ENCODE assay signal across 22 mouse cellular contexts in genomic region chr5:44105192-44105591, GRCm38 (mm10). TPM values are rescaled to one million over a fixed set of nuclear protein-coding genes. Genes with fewer than 3 reads are reported as not detected.
DNase-seq lines count a peak whose midpoint lies in the region; ATAC-seq and TF ChIP-seq lines count a peak whose summit lies in the region.
"Had no signal": no experiment of that assay in that cellular context is flagged by ENCODE, and none has a peak within 500 bp of the region (broad histone marks: within the 10 kb centered on the region; RNA-seq: fewer than 3 reads in every experiment).

No protein-coding gene starts in this region.

- H3K9ac ChIP-seq in liver, adult 2 months (ENCODE audit: low read depth, low read length): no peak overlapping the region
- no peak overlapping the region for H3K9ac ChIP-seq in liver, embryonic 12.5 days
- 0 out of 2 replicates have a peak overlapping the region, but pooled peaks have one; percentile 11 for H3K9ac ChIP-seq in intestine, postnatal 0 days (ENCODE audit: low read depth, low read length)
- H3K9ac ChIP-seq in kidney, embryonic 16.5 days (replicated peaks; ENCODE audit: low read length): no peak overlapping the region
- H3K9ac ChIP-seq in limb, embryonic 13.5 days: no peak overlapping the region
- H3K9ac ChIP-seq: embryonic facial prominence, embryonic 12.5 days; forebrain, postnatal 0 days; heart, embryonic 15.5 days; hindbrain, embryonic 13.5 days; liver, embryonic 14.5 days; neural tube, embryonic 12.5 days had no signal

- ATAC-seq in liver, embryonic 12.5 days: no peak
- peak; percentile 60 for ATAC-seq in intestine, postnatal 0 days
- no peak for ATAC-seq in kidney, embryonic 16.5 days (ENCODE audit: low FRiP score, low TSS enrichment)
- no peak for ATAC-seq in limb, embryonic 13.5 days (ENCODE audit: low FRiP score, low read depth)
- ATAC-seq: forebrain, postnatal 0 days had no signal

- H3K27me3 ChIP-seq in liver, adult 2 months (ENCODE audit: control insufficient read depth, insufficient read depth, low read length): peaks cover 16% of the 10 kb centered on the region
- peaks cover 36% of the 10 kb centered on the region for H3K27me3 ChIP-seq in liver, embryonic 12.5 days (replicated peaks)
- H3K27me3 ChIP-seq in intestine, postnatal 0 days (replicated peaks; ENCODE audit: control insufficient read depth, insufficient read depth, low read length): no peaks in the 10 kb centered on the region
- H3K27me3 ChIP-seq in kidney, embryonic 16.5 days (ENCODE audit: insufficient read depth, low read length): no peaks in the 10 kb centered on the region
- no peaks in the 10 kb centered on the region for H3K27me3 ChIP-seq in limb, embryonic 13.5 days
- H3K27me3 ChIP-seq: embryonic facial prominence, embryonic 12.5 days; hindbrain, embryonic 13.5 days; neural tube, embryonic 12.5 days had no signal

- H3K4me1 ChIP-seq in liver, adult 2 months (ENCODE audit: control insufficient read depth, insufficient read depth, low read length): peaks cover 18% of the 10 kb centered on the region
- H3K4me1 ChIP-seq in liver, embryonic 12.5 days: no peaks in the 10 kb centered on the region
- no peaks in the 10 kb centered on the region for H3K4me1 ChIP-seq in intestine, postnatal 0 days (replicated peaks; ENCODE audit: control insufficient read depth, insufficient read depth, low read length)
- H3K4me1 ChIP-seq in kidney, embryonic 16.5 days (ENCODE audit: insufficient read depth, low read length): peaks cover 16% of the 10 kb centered on the region; the same call in 1 of the 2 replicates
- peaks cover 23% of the 10 kb centered on the region for H3K4me1 ChIP-seq in limb, embryonic 13.5 days
- H3K4me1 ChIP-seq: embryonic facial prominence, embryonic 12.5 days had no signal

- H3K9me3 ChIP-seq in liver, embryonic 12.5 days (replicated peaks): no peaks in the 10 kb centered on the region
- H3K9me3 ChIP-seq in intestine, postnatal 0 days (ENCODE audit: control insufficient read depth): no peaks in the 10 kb centered on the region
- H3K9me3 ChIP-seq in kidney, embryonic 16.5 days (ENCODE audit: low read length): 0 out of 2 replicates have a peak, but pooled peaks cover 4% of the 10 kb centered on the region
- 0 out of 2 replicates have a peak, but pooled peaks cover 4% of the 10 kb centered on the region for H3K9me3 ChIP-seq in limb, embryonic 13.5 days
- H3K9me3 ChIP-seq: heart, embryonic 15.5 days had no signal

- intact Hi-C loops in gastrocnemius, postnatal 36 days (cut with DNase I): no loop called here

- peak; percentile 88 for DNase-seq in liver, adult 2 months (ENCODE audit: extremely low read depth, low read depth, low spot score)
- DNase-seq in ovary, postnatal 14 days (ENCODE audit: low spot score): no peak
- no peak for DNase-seq in adrenal gland, postnatal 36 days
- no peak for DNase-seq in gastrocnemius, postnatal 36 days
- DNase-seq: adrenal gland, postnatal 10 days; cerebellum, adult 18-20 months; forebrain, postnatal 0 days; gastrocnemius, adult 2 months; heart, adult 18-20 months; layer of hippocampus, postnatal 36 days; lung, postnatal 10 days; thymus, adult 18-20 months had no signal

- H3K27ac ChIP-seq in liver, adult 2 months (replicated peaks; ENCODE audit: insufficient read depth, low read depth, low read length): no peak overlapping the region
- H3K27ac ChIP-seq in liver, embryonic 12.5 days: no peak overlapping the region
- no peak overlapping the region for H3K27ac ChIP-seq in intestine, postnatal 0 days (ENCODE audit: low read depth, low read length)
- peak overlapping the region; percentile 22; the same call in 1 of the 2 replicates for H3K27ac ChIP-seq in kidney, embryonic 16.5 days (ENCODE audit: low read length)
- no peak overlapping the region; the same call in 1 of the 2 replicates for H3K27ac ChIP-seq in limb, embryonic 13.5 days
- H3K27ac ChIP-seq: embryonic facial prominence, embryonic 12.5 days; gastrocnemius, adult 2 months; heart, embryonic 15.5 days; hindbrain, embryonic 13.5 days; liver, embryonic 14.5 days; neural tube, embryonic 12.5 days had no signal

- no peak for TF ChIP-seq CTCF in liver, adult 2 months (IDR thresholded peaks at IDR 0.05; ENCODE audit: low read depth, low read length)
- no peak for TF ChIP-seq CTCF in intestine, postnatal 0 days (IDR thresholded peaks at IDR 0.05; ENCODE audit: low read depth)

- no peak for TF ChIP-seq POLR2A in liver, adult 2 months (IDR thresholded peaks at IDR 0.05; ENCODE audit: extremely low read depth, insufficient read depth, low read length)

- whole genome bisulfite sequencing in liver, adult 2 months: 8% methylated on average over 4 of the region's 4 CpGs
- WGBS in liver, embryonic 12.5 days (ENCODE audit: insufficient replicate concordance): 59% methylated on average over 4 of the region's 4 CpGs
- 16% methylated on average over 4 of the region's 4 CpGs for WGBS in intestine, postnatal 0 days
- WGBS in kidney, embryonic 16.5 days: 35% methylated on average over 4 of the region's 4 CpGs
- 12% methylated on average over 4 of the region's 4 CpGs for WGBS in limb, embryonic 13.5 days

- H3K4me2 ChIP-seq in liver, embryonic 12.5 days: no peak overlapping the region
- H3K4me2 ChIP-seq in intestine, postnatal 0 days (replicated peaks; ENCODE audit: low read depth): no peak overlapping the region
- no peak overlapping the region for H3K4me2 ChIP-seq in kidney, embryonic 16.5 days (replicated peaks; ENCODE audit: low read depth, low read length)
- H3K4me2 ChIP-seq in limb, embryonic 13.5 days (replicated peaks): peak overlapping the region; percentile 38
- H3K4me2 ChIP-seq: embryonic facial prominence, embryonic 12.5 days; heart, embryonic 15.5 days; hindbrain, embryonic 13.5 days; neural tube, embryonic 12.5 days had no signal

- H3K4me3 ChIP-seq in liver, adult 2 months (ENCODE audit: insufficient read depth, low read depth, low read length): no peak overlapping the region
- no peak overlapping the region for H3K4me3 ChIP-seq in liver, embryonic 12.5 days
- H3K4me3 ChIP-seq in intestine, postnatal 0 days (ENCODE audit: low read depth, low read length): no peak overlapping the region
- no peak overlapping the region for H3K4me3 ChIP-seq in kidney, embryonic 16.5 days (ENCODE audit: low read length)
- H3K4me3 ChIP-seq in limb, embryonic 13.5 days: no peak overlapping the region
- H3K4me3 ChIP-seq: embryonic facial prominence, embryonic 12.5 days; gastrocnemius, adult 2 months; heart, embryonic 15.5 days; hindbrain, embryonic 13.5 days; neural tube, embryonic 12.5 days had no signal

- H3K79me2 ChIP-seq in liver, adult 2 months (ENCODE audit: control insufficient read depth, insufficient read depth, low read length): no peaks in the 10 kb centered on the region

- H3K36me3 ChIP-seq in liver, adult 2 months (ENCODE audit: control insufficient read depth, insufficient read depth, low read length): no peaks in the 10 kb centered on the region
- H3K36me3 ChIP-seq in liver, embryonic 12.5 days: no peaks in the 10 kb centered on the region
- H3K36me3 ChIP-seq in intestine, postnatal 0 days (ENCODE audit: control insufficient read depth, insufficient read depth): no peaks in the 10 kb centered on the region
- H3K36me3 ChIP-seq in kidney, embryonic 16.5 days (ENCODE audit: insufficient read depth, low read length): no peaks in the 10 kb centered on the region
- H3K36me3 ChIP-seq in limb, embryonic 13.5 days: no peaks in the 10 kb centered on the region
- H3K36me3 ChIP-seq: embryonic facial prominence, embryonic 12.5 days; heart, embryonic 15.5 days; hindbrain, embryonic 13.5 days; neural tube, embryonic 12.5 days had no signal

RNA-seq across cellular contexts. Expression of gene Prom1, which starts 3.4 kb away (rescaled TPM):
- total RNA-seq in liver, adult 2 months (2014; rRNA removed): 13.5 and 18.3 TPM in 2 replicates
- 1.8 and 3.5 TPM in 2 replicates for polyA plus RNA-seq in liver, adult 2 months (2012; rRNA removed)
- polyA plus RNA-seq in liver, embryonic 12.5 days (2016; fragmentation: Nextera tagmentation; extraction: Ambion mirVana): 11.9 and 13.0 TPM in 2 replicates
- polyA plus RNA-seq in intestine, postnatal 0 days (2015; fragmentation: Nextera tagmentation; extraction: Ambion mirVana): 14.0 and 14.5 TPM in 2 replicates
- polyA plus RNA-seq in kidney, embryonic 16.5 days (2015; fragmentation: Nextera tagmentation; extraction: Ambion mirVana): 96.0 and 97.8 TPM in 2 replicates
- polyA plus RNA-seq in limb, embryonic 13.5 days (2015; fragmentation: Nextera tagmentation; extraction: Ambion mirVana): 57.1 and 62.7 TPM in 2 replicates
- total RNA-seq in adrenal gland, postnatal 36 days (2021): 1 to 10 TPM; 1.7 to 3.8 TPM
- total RNA-seq in gastrocnemius, postnatal 36 days (2021): 10 to 100 TPM; 10.1 to 11.4 TPM
- total RNA-seq: monocyte, adult 5-6 weeks had no signal
